Mouse (Mus musculus) stomach, postnatal 0 days (tissue): ENCODE results near the gene Gga1.
A peak's percentile ranks its signal among the peaks of the same experiment; 100 is the strongest.

Source experiments
- CTCF ChIP-seq: IDR thresholded peaks from 2 replicates; pipeline ENCODE4 v1.5.1; 2016; ENCODE audit warnings: antibody characterized with exemption, low read depth, mild to moderate bottlenecking, moderate library complexity
- EP300 ChIP-seq: optimal IDR thresholded peaks from 2 replicates; pipeline ENCODE3; 2016; ENCODE audit warnings: antibody characterized with exemption

GRCm38 (mm10) chr15:78843581-78844469 lies 33.2 kb upstream of the Gga1 start:
- TF ChIP-seq CTCF (peak; percentile 50), EP300 (no peak)
